Mouse (Mus musculus): Measurements from ENCODE around the gene Hcrt. TPM values are rescaled to one million over a fixed set of nuclear protein-coding genes. Genes with fewer than 3 reads are reported as not detected.
"Not testable (repeated sequence)": the region's sequence is repeated elsewhere in the genome, so short reads cannot be mapped to it uniquely, and the experiment has no call there.

Hcrt gene
- polyA plus RNA-seq (2015; fragmentation: Nextera tagmentation; extraction: Ambion mirVana), result 0.42 TPM in 1 of 2 replicates, not detected in the other

GRCm38 (mm10) chr11:100762831-100763230 lies at the start of gene Hcrt:
Hcrt (minus strand) TSS chr11:100762931.
- Histone ChIP-seq H3K36me3 (no peaks in the 10 kb centered on the region), H3K9me3 (no peaks in the 10 kb centered on the region), H3K4me3 (peak within 1 kb of the TSS; percentile 45), H3K4me1 (replicated peaks) (peaks cover 29% of the 10 kb centered on the region), H3K27ac (peak within 1 kb of the TSS; percentile 32; the same call in 1 of the 2 replicates), H3K27me3 (0 out of 2 replicates have a peak, but pooled peaks cover 14% of the 10 kb centered on the region), H3K9ac (peak within 1 kb of the TSS; percentile 73), H3K4me2 (peak within 1 kb of the TSS; percentile 64)
- no peak for ATAC-seq (ENCODE audit: low FRiP score)
- WGBS, result 88% methylated on average over 7 of the region's 7 CpGs

- Histone ChIP-seq H3K9me3 (no peaks in the 10 kb centered on the region), H3K4me3 (no peak overlapping the region), H3K27ac (no peak overlapping the region), H3K9ac (no peak overlapping the region), H3K4me1 (replicated peaks) (no peaks in the 10 kb centered on the region), H3K4me2 (no peak overlapping the region), H3K36me3 (no peaks in the 10 kb centered on the region), H3K27me3 (no peaks in the 10 kb centered on the region)
- no peak for ATAC-seq (ENCODE audit: low FRiP score)
- 92% methylated on average over 2 of the region's 2 CpGs for WGBS
Measured at GRCm38 (mm10) chr11:100811132-100811531, 48.4 kb upstream of the Hcrt start.

- no peak overlapping the region for H3K9ac ChIP-seq
- H3K4me1 ChIP-seq (replicated peaks), result no peaks in the 10 kb centered on the region
- no peaks in the 10 kb centered on the region for H3K9me3 ChIP-seq
- no peaks in the 10 kb centered on the region for H3K36me3 ChIP-seq
- WGBS, result 83% methylated on average over 9 of the region's 9 CpGs
- H3K4me3 ChIP-seq, result no peak overlapping the region
- ATAC-seq (ENCODE audit: low FRiP score), result no peak
- H3K27me3 ChIP-seq, result no peaks in the 10 kb centered on the region
- no peak overlapping the region for H3K27ac ChIP-seq
- H3K4me2 ChIP-seq, result no peak overlapping the region
Measured at GRCm38 (mm10) chr11:100810516-100810915, 47.8 kb upstream of the Hcrt start.

GRCm38 (mm10) chr11:100806380-100807305 lies 43.9 kb upstream of the Hcrt start:
- peaks cover 34% of the 10 kb centered on the region for H3K36me3 ChIP-seq
- no peaks in the 10 kb centered on the region for H3K27me3 ChIP-seq
- WGBS, result 76% methylated on average over 20 of the region's 20 CpGs
- no peaks in the 10 kb centered on the region for H3K9me3 ChIP-seq
- no peak overlapping the region for H3K27ac ChIP-seq
- H3K4me1 ChIP-seq (replicated peaks), result no peaks in the 10 kb centered on the region
- ATAC-seq (ENCODE audit: low FRiP score), result no peak
- no peak overlapping the region for H3K9ac ChIP-seq
- no peak overlapping the region for H3K4me3 ChIP-seq
- H3K4me2 ChIP-seq, result no peak overlapping the region

GRCm38 (mm10) chr11:100805535-100805934 lies 42.8 kb upstream of the Hcrt start:
- ATAC-seq (ENCODE audit: low FRiP score), result no peak
- Histone ChIP-seq H3K4me3 (no peak overlapping the region), H3K9me3 (no peaks in the 10 kb centered on the region), H3K9ac (no peak overlapping the region), H3K4me2 (no peak overlapping the region), H3K36me3 (peaks cover 44% of the 10 kb centered on the region), H3K27me3 (no peaks in the 10 kb centered on the region), H3K27ac (no peak overlapping the region), H3K4me1 (replicated peaks) (no peaks in the 10 kb centered on the region)
- 88% methylated on average over 7 of the region's 7 CpGs for WGBS

GRCm38 (mm10) chr11:100804409-100804808 lies 41.7 kb upstream of the Hcrt start:
- H3K4me1 ChIP-seq (replicated peaks), result no peaks in the 10 kb centered on the region
- no peak overlapping the region for H3K4me2 ChIP-seq
- no peaks in the 10 kb centered on the region for H3K27me3 ChIP-seq
- H3K9ac ChIP-seq, result no peak overlapping the region
- H3K4me3 ChIP-seq, result no peak overlapping the region
- no peak overlapping the region for H3K27ac ChIP-seq
- peaks cover 47% of the 10 kb centered on the region for H3K36me3 ChIP-seq
- no peaks in the 10 kb centered on the region for H3K9me3 ChIP-seq
- ATAC-seq (ENCODE audit: low FRiP score), result no peak
- 96% methylated on average over 10 of the region's 10 CpGs for WGBS

- Histone ChIP-seq H3K4me1 (replicated peaks) (no peaks in the 10 kb centered on the region), H3K4me3 (no peak overlapping the region), H3K4me2 (no peak overlapping the region), H3K27ac (no peak overlapping the region), H3K9ac (no peak overlapping the region), H3K27me3 (no peaks in the 10 kb centered on the region), H3K36me3 (peaks cover 56% of the 10 kb centered on the region), H3K9me3 (no peaks in the 10 kb centered on the region)
- WGBS, result 62% methylated on average over 5 of the region's 5 CpGs
- ATAC-seq (ENCODE audit: low FRiP score), result no peak
Measured at GRCm38 (mm10) chr11:100799426-100799825, 36.7 kb upstream of the Hcrt start.

GRCm38 (mm10) chr11:100796585-100796984 lies 33.9 kb upstream of the Hcrt start:
- Histone ChIP-seq H3K27me3 (no peaks in the 10 kb centered on the region), H3K4me2 (no peak overlapping the region), H3K36me3 (peaks cover 38% of the 10 kb centered on the region), H3K4me3 (no peak overlapping the region), H3K4me1 (replicated peaks) (no peaks in the 10 kb centered on the region), H3K27ac (no peak overlapping the region), H3K9me3 (no peaks in the 10 kb centered on the region), H3K9ac (no peak overlapping the region)
- ATAC-seq (ENCODE audit: low FRiP score), result no peak
- WGBS, result 64% methylated on average over 8 of the region's 8 CpGs

GRCm38 (mm10) chr11:100795386-100795785 lies 32.7 kb upstream of the Hcrt start:
- ATAC-seq (ENCODE audit: low FRiP score), result no peak
- WGBS, result 94% methylated on average over 2 of the region's 2 CpGs
- no peaks in the 10 kb centered on the region for H3K27me3 ChIP-seq
- H3K4me1 ChIP-seq (replicated peaks), result no peaks in the 10 kb centered on the region
- no peak overlapping the region for H3K4me3 ChIP-seq
- H3K9ac ChIP-seq, result no peak overlapping the region
- H3K27ac ChIP-seq, result no peak overlapping the region
- no peak overlapping the region for H3K4me2 ChIP-seq
- H3K9me3 ChIP-seq, result no peaks in the 10 kb centered on the region
- peaks cover 39% of the 10 kb centered on the region for H3K36me3 ChIP-seq

GRCm38 (mm10) chr11:100791457-100792049 lies 28.8 kb upstream of the Hcrt start:
- WGBS, result 89% methylated on average over 2 of the region's 2 CpGs
- H3K4me3 ChIP-seq, result no peak overlapping the region
- H3K27ac ChIP-seq, result no peak overlapping the region
- H3K9ac ChIP-seq, result no peak overlapping the region
- H3K9me3 ChIP-seq, result no peaks in the 10 kb centered on the region
- no peaks in the 10 kb centered on the region for H3K27me3 ChIP-seq
- H3K36me3 ChIP-seq, result peaks cover 56% of the 10 kb centered on the region
- no peak for ATAC-seq (ENCODE audit: low FRiP score)
- H3K4me1 ChIP-seq (replicated peaks), result no peaks in the 10 kb centered on the region
- no peak overlapping the region for H3K4me2 ChIP-seq

GRCm38 (mm10) chr11:100790644-100791043 lies 27.9 kb upstream of the Hcrt start:
- H3K4me3 ChIP-seq; H3K27ac ChIP-seq; H3K4me1 ChIP-seq (replicated peaks); H3K27me3 ChIP-seq; H3K9ac ChIP-seq; ATAC-seq (ENCODE audit: low FRiP score); H3K4me2 ChIP-seq; H3K9me3 ChIP-seq: not testable (repeated sequence)
- H3K36me3 ChIP-seq, result peaks cover 58% of the 10 kb centered on the region
- 91% methylated on average over 9 of the region's 9 CpGs for WGBS

GRCm38 (mm10) chr11:100789702-100790101 lies 27.0 kb upstream of the Hcrt start:
- H3K4me1 ChIP-seq (replicated peaks), result no peaks in the 10 kb centered on the region
- H3K9ac ChIP-seq, result no peak overlapping the region; the same call in 1 of the 2 replicates
- no peak overlapping the region for H3K27ac ChIP-seq
- no peak for ATAC-seq (ENCODE audit: low FRiP score)
- peaks cover 63% of the 10 kb centered on the region for H3K36me3 ChIP-seq
- H3K4me3 ChIP-seq, result no peak overlapping the region
- no peaks in the 10 kb centered on the region for H3K9me3 ChIP-seq
- H3K4me2 ChIP-seq, result no peak overlapping the region
- WGBS, result 83% methylated on average over 3 of the region's 3 CpGs
- H3K27me3 ChIP-seq, result no peaks in the 10 kb centered on the region

Measured in hindbrain, embryonic 13.5 days (tissue).